Mouse (Mus musculus) Muller cell, postnatal 12 days (primary cell): ENCODE data around the gene Prkacb.
A peak's percentile ranks its signal among the peaks of the same experiment; 100 is the strongest.
"Not testable (repeated sequence)": the region's sequence is repeated elsewhere in the genome, so short reads cannot be mapped to it uniquely, and the experiment has no call there.

ENCODE experiments used
- DNase-seq: peaks from one replicate; pipeline ENCODE4 v3.0.0-alpha.2; 2015; ENCODE audit errors: inconsistent ontology term

Gene Prkacb

GRCm38 (mm10) chr3:146778913-146779312, 33.9 kb downstream of the Prkacb start:
- no peak for DNase-seq

- no peak for DNase-seq
These were observed 34.3 kb downstream of the Prkacb start for GRCm38 (mm10) chr3:146778451-146778850.

GRCm38 (mm10) chr3:146776711-146777110, 36.1 kb downstream of the Prkacb start:
- DNase-seq = no peak

GRCm38 (mm10) chr3:146770853-146771252, 41.9 kb downstream of the Prkacb start:
- no peak for DNase-seq

- peak; percentile 46 for DNase-seq
These were observed 42.7 kb downstream of the Prkacb start for GRCm38 (mm10) chr3:146769940-146770659.

- no peak for DNase-seq
These were observed 43.2 kb downstream of the Prkacb start for GRCm38 (mm10) chr3:146769569-146769939.

GRCm38 (mm10) chr3:146768921-146769320, 43.9 kb downstream of the Prkacb start:
- DNase-seq = no peak

GRCm38 (mm10) chr3:146768360-146768759, 44.4 kb downstream of the Prkacb start:
- DNase-seq = no peak

GRCm38 (mm10) chr3:146766701-146767181, 46.0 kb downstream of the Prkacb start:
- DNase-seq = peak; percentile 72

GRCm38 (mm10) chr3:146766071-146766605, 46.7 kb downstream of the Prkacb start:
- peak; percentile 84 for DNase-seq

- DNase-seq = no peak
These were observed 47.8 kb downstream of the Prkacb start for GRCm38 (mm10) chr3:146764871-146765529.

GRCm38 (mm10) chr3:146763054-146763453, 49.7 kb downstream of the Prkacb start:
- not testable (repeated sequence) for DNase-seq

GRCm38 (mm10) chr3:146761276-146761675, 51.5 kb downstream of the Prkacb start:
- no peak for DNase-seq

GRCm38 (mm10) chr3:146757970-146758960, 54.5 kb downstream of the Prkacb start:
- DNase-seq = no peak

- no peak for DNase-seq
These were observed 58.5 kb downstream of the Prkacb start for GRCm38 (mm10) chr3:146754270-146754669.

- no peak for DNase-seq
These were observed 71.1 kb downstream of the Prkacb start for GRCm38 (mm10) chr3:146741564-146742202.

GRCm38 (mm10) chr3:146741158-146741557, 71.6 kb downstream of the Prkacb start:
- no peak for DNase-seq

GRCm38 (mm10) chr3:146736186-146736585, 76.6 kb downstream of the Prkacb start:
- not testable (repeated sequence) for DNase-seq

- no peak for DNase-seq
These were observed 77.1 kb downstream of the Prkacb start for GRCm38 (mm10) chr3:146735657-146736056.

- DNase-seq = no peak
These were observed 77.7 kb downstream of the Prkacb start for GRCm38 (mm10) chr3:146734907-146735629.
